Comparison of ENCODE assay signal across 9 mouse cellular contexts in the genomic region with DNA sequence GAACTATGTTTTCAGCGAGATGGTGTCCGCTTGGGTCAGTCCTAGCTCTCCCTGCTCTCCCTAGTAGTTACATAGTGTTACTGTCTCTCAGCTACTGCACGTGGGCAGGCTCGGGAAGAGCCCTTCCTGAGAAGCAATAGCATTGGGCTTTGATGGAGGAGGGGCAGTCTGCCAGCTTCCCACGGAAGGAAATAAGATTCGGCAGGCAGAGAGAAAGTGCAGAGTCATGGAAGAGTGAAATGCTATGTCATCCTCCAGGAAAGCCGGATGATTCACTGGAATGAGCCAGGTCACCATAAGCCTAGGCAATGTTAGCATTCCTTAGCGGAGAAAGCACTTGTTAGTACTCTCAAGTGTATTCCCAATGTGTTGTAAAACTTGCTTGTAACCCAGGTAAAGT. TPM values are rescaled to one million over a fixed set of nuclear protein-coding genes. Genes with fewer than 3 reads are reported as not detected.
DNase-seq lines count a peak whose midpoint lies in the region; ATAC-seq and TF ChIP-seq lines count a peak whose summit lies in the region.
"Had no signal": no experiment of that assay in that cellular context is flagged by ENCODE, and none has a peak within 500 bp of the region (broad histone marks: within the 10 kb centered on the region; RNA-seq: fewer than 3 reads in every experiment).

No protein-coding gene starts in this region.

- WGBS in heart, embryonic 13.5 days, result 35% methylated on average over 8 of the region's 8 CpGs
- WGBS in stomach, postnatal 0 days, result 42% methylated on average over 8 of the region's 8 CpGs

- H3K4me2 ChIP-seq in heart, embryonic 13.5 days, result peak overlapping the region; percentile 45
- H3K4me2 ChIP-seq in stomach, postnatal 0 days (replicated peaks; ENCODE audit: low read depth), result no peak overlapping the region
- H3K4me2 ChIP-seq: neural tube, embryonic 12.5 days had no signal

- no peak overlapping the region; the same call in 1 of the 2 replicates for H3K27ac ChIP-seq in gastrocnemius, adult 2 months
- H3K27ac ChIP-seq in heart, embryonic 13.5 days (replicated peaks), result no peak overlapping the region
- H3K27ac ChIP-seq in stomach, postnatal 0 days (replicated peaks), result no peak overlapping the region
- H3K27ac ChIP-seq: neural tube, embryonic 12.5 days had no signal

- H3K9ac ChIP-seq in heart, embryonic 13.5 days, result no peak overlapping the region
- no peak overlapping the region for H3K9ac ChIP-seq in stomach, postnatal 0 days (ENCODE audit: low read length)
- H3K9ac ChIP-seq: neural tube, embryonic 12.5 days had no signal

- TF ChIP-seq EP300 in stomach, postnatal 0 days (optimal IDR thresholded peaks at IDR 0.05), result no peak

- DNase-seq in gastrocnemius, adult 2 months, result peak; percentile 58
- no peak for DNase-seq in gastrocnemius, postnatal 36 days
- peak; percentile 59 for DNase-seq in 3T3-L1 (ENCODE audit: low read depth, low spot score)
- peak; percentile 42 for DNase-seq in adrenal gland, postnatal 10 days
- peak; percentile 34 for DNase-seq in left cerebral cortex, postnatal 4 days
- peak; percentile 24 for DNase-seq in stomach, postnatal 0 days (ENCODE audit: low spot score)
- DNase-seq in ovary, adult 18-20 months (ENCODE audit: low spot score), result no peak

- no peaks in the 10 kb centered on the region for H3K9me3 ChIP-seq in heart, embryonic 13.5 days
- no peaks in the 10 kb centered on the region for H3K9me3 ChIP-seq in stomach, postnatal 0 days (ENCODE audit: control insufficient read depth, low read length)
- H3K9me3 ChIP-seq: neural tube, embryonic 12.5 days had no signal

- intact Hi-C loops in gastrocnemius, adult 2 months (cut with DNase I), result loop anchor here (5.0 kb wide), 1 partner anchor 842 kb away; no protein-coding TSS in a partner anchor
- intact Hi-C loops in gastrocnemius, postnatal 36 days (cut with DNase I), result no loop called here
- intact Hi-C loops in left cerebral cortex, postnatal 4 days (cut with DNase I), result loop anchor here (5.0 kb wide), 2 partner anchors 682 to 972 kb away; no protein-coding TSS in a partner anchor

- peak; percentile 40; the same call in 1 of the 2 replicates for ATAC-seq in heart, embryonic 13.5 days (ENCODE audit: extremely low read depth, insufficient number of reproducible peaks, low FRiP score, low TSS enrichment)
- peak; percentile 60 for ATAC-seq in stomach, postnatal 0 days (ENCODE audit: low FRiP score, low TSS enrichment)

- TF ChIP-seq CTCF in gastrocnemius, adult 2 months (IDR thresholded peaks at IDR 0.05), result no peak
- no peak for TF ChIP-seq CTCF in stomach, postnatal 0 days (IDR thresholded peaks at IDR 0.05; ENCODE audit: low read depth)

- no peaks in the 10 kb centered on the region for H3K27me3 ChIP-seq in heart, embryonic 13.5 days (replicated peaks)
- H3K27me3 ChIP-seq in stomach, postnatal 0 days (ENCODE audit: control insufficient read depth, insufficient read depth, low read length), result no peaks in the 10 kb centered on the region
- H3K27me3 ChIP-seq: neural tube, embryonic 12.5 days had no signal

- no peaks in the 10 kb centered on the region for H3K36me3 ChIP-seq in heart, embryonic 13.5 days
- H3K36me3 ChIP-seq in stomach, postnatal 0 days (ENCODE audit: control insufficient read depth, insufficient read depth, low read length), result no peaks in the 10 kb centered on the region
- H3K36me3 ChIP-seq: neural tube, embryonic 12.5 days had no signal

- H3K4me3 ChIP-seq in gastrocnemius, adult 2 months, result peak overlapping the region; percentile 57
- no peak overlapping the region for H3K4me3 ChIP-seq in heart, embryonic 13.5 days
- H3K4me3 ChIP-seq in stomach, postnatal 0 days (ENCODE audit: low read depth, low read length), result no peak overlapping the region
- H3K4me3 ChIP-seq: neural tube, embryonic 12.5 days had no signal

- peaks cover 27% of the 10 kb centered on the region for H3K4me1 ChIP-seq in heart, embryonic 13.5 days
- no peaks in the 10 kb centered on the region for H3K4me1 ChIP-seq in stomach, postnatal 0 days (replicated peaks; ENCODE audit: control insufficient read depth, insufficient read depth)
- H3K4me1 ChIP-seq: neural tube, embryonic 12.5 days had no signal

RNA-seq across cellular contexts. Expression of gene Ptger4, which starts 8.5 kb away (rescaled TPM):
- 1 to 10 TPM; 1.2 to 1.9 TPM for total RNA-seq in gastrocnemius, adult 2 months (2021)
- 1 to 10 TPM; 1.1 to 2.2 TPM for total RNA-seq in gastrocnemius, postnatal 36 days (2021)
- total RNA-seq in adrenal gland, postnatal 10 days (2021), result 1 to 10 TPM; 4.1 to 5.6 TPM
- polyA plus RNA-seq in heart, embryonic 13.5 days (2015; fragmentation: Nextera tagmentation; extraction: Ambion mirVana), result 2.4 and 2.5 TPM in 2 replicates
- total RNA-seq in left cerebral cortex, postnatal 4 days (2021), result 1 to 10 TPM; 2.8 to 3.4 TPM
- 6.3 and 6.4 TPM in 2 replicates for polyA plus RNA-seq in stomach, postnatal 0 days (2015; fragmentation: Nextera tagmentation; extraction: Ambion mirVana)

RNA-seq across cellular contexts. Expression of gene Ttc33, which starts 50.2 kb away (rescaled TPM):
- total RNA-seq in gastrocnemius, adult 2 months (2021), result 10 to 100 TPM; 61.6 to 67.4 TPM
- total RNA-seq in gastrocnemius, postnatal 36 days (2021), result 10 to 100 TPM; 43.7 to 48.9 TPM
- 10 to 100 TPM; 32.7 to 35.4 TPM for total RNA-seq in adrenal gland, postnatal 10 days (2021)
- 29.3 and 31.6 TPM in 2 replicates for polyA plus RNA-seq in heart, embryonic 13.5 days (2015; fragmentation: Nextera tagmentation; extraction: Ambion mirVana)
- 10 to 100 TPM; 38.9 to 39.9 TPM for total RNA-seq in left cerebral cortex, postnatal 4 days (2021)
- 26.7 and 27.3 TPM in 2 replicates for polyA plus RNA-seq in stomach, postnatal 0 days (2015; fragmentation: Nextera tagmentation; extraction: Ambion mirVana)

Comparison
In these comparisons a context has a peak if more than half of its experiments do, and no peak if none do; other contexts are left out.
1. DNase-seq: peak in gastrocnemius, adult 2 months (single experiment), 3T3-L1 (single experiment), adrenal gland, postnatal 10 days (single experiment), left cerebral cortex, postnatal 4 days (single experiment) and stomach, postnatal 0 days (single experiment); none in gastrocnemius, postnatal 36 days (0 of 2) and ovary, adult 18-20 months (single experiment).